Mouse (Mus musculus) heart, adult 2 months (tissue): ENCODE measurements at regions not wholly inside any gene's neighbourhood (a gene's known extent, or its start where the extent isn't known, plus 50 kb on each side); places are given as distances from the start of the nearest gene placed in this dataset.
"Not testable (repeated sequence)": the region's sequence is repeated elsewhere in the genome, so short reads cannot be mapped to it uniquely, and the experiment has no call there.

Source experiments
- DNase-seq, 2 experiments: peaks; one replicate each; pipeline ENCODE4 v3.0.0; 2021
- H3K27ac ChIP-seq: fragments of 200-600 bp; 2 replicates; pipeline ENCODE4 v1.8.1; 2022
- H3K27me3 ChIP-seq: fragments of 200-500 bp; 2 replicates; pipeline ENCODE4 v1.6.1; 2012; ENCODE audit warnings: mild to moderate bottlenecking, low read length, inconsistent platforms, mixed read lengths; ENCODE audit not compliant: control insufficient read depth, insufficient read depth
- H3K36me3 ChIP-seq: fragments of 200-500 bp; 2 replicates; pipeline ENCODE4 v1.6.1; 2012; ENCODE audit warnings: low read length, inconsistent platforms; ENCODE audit not compliant: control insufficient read depth, insufficient read depth
- H3K4me1 ChIP-seq: fragments of 200-500 bp; 2 replicates; pipeline ENCODE4 v1.6.1; 2011; ENCODE audit warnings: low read length; ENCODE audit not compliant: control insufficient read depth, insufficient read depth
- H3K4me3 ChIP-seq: fragments of 200-600 bp; 2 replicates; pipeline ENCODE4 v1.8.1; 2022
- H3K79me2 ChIP-seq: fragments of 200-500 bp; replicated peaks from 2 replicates; pipeline ENCODE4 v1.6.1; 2012; ENCODE audit warnings: mild to moderate bottlenecking, inconsistent platforms, low read length, moderate library complexity, mixed read lengths; ENCODE audit not compliant: control insufficient read depth, insufficient read depth
- H3K9ac ChIP-seq: fragments of 200-500 bp; 2 replicates; pipeline ENCODE4 v1.6.1; 2012; ENCODE audit warnings: low read depth, mild to moderate bottlenecking, control low read depth, inconsistent platforms, low read length, mixed read lengths
- CTCF ChIP-seq: fragments of 200-600 bp; IDR thresholded peaks from 2 replicates; pipeline ENCODE4 v1.8.1; 2022; ENCODE audit warnings: antibody characterized with exemption, mild to moderate bottlenecking, moderate library complexity
- WGBS: fragments of 180-500 bp; shearing (Covaris S2); methylation state at CpG from one replicate; pipeline ENCODE4 v1.1.7; 2018; 5-methylcytosine and 5-hydroxymethylcytosine counted together
- intact Hi-C: fragments of 180-260 bp; cut with DNase I; formaldehyde crosslinking; loops from one replicate; pipeline ENCODE4 v1.15.1; 2025

- H3K27ac ChIP-seq, H3K4me1 ChIP-seq, H3K79me2 ChIP-seq, H3K27me3 ChIP-seq, H3K4me3 ChIP-seq, H3K36me3 ChIP-seq, intact Hi-C loops, H3K9ac ChIP-seq: not testable (repeated sequence)
- DNase-seq = peak; percentile 5 to 18
- TF ChIP-seq CTCF = peak; percentile 62
- WGBS = 46% methylated on average over 3 of the region's 3 CpGs
These were observed 828.1 kb downstream of the Gm10330 start for GRCm38 (mm10) chr12:22951956-22952355.

DNA sequence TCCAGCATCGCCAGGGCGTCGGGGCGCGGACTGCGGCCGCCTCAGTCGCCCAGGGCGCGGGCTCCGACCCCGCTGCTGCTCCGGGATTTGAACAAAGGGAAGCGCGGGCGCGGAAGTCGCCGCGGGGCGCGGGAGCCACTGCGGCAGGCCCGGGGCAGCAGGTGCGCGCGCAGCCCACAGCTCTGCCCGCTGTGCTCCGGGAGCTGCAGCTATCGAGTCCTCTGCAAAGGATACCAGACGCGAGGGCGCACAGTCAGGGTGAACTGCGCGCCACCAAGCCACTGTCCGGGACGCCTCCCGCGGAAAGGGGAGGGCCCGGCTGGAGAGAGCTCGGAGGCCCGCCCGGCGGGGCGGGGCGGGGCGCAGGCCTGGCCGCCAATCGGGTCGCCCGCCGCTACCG is 873.9 kb downstream of the Gm10330 start:
- H3K79me2 ChIP-seq, H3K4me1 ChIP-seq, intact Hi-C loops, H3K27me3 ChIP-seq, H3K36me3 ChIP-seq, H3K9ac ChIP-seq, DNase-seq, H3K4me3 ChIP-seq, H3K27ac ChIP-seq: not testable (repeated sequence)
- WGBS = 4% methylated on average over 49 of the region's 53 CpGs
